Mouse (Mus musculus) retina, postnatal 1 day (tissue): ENCODE results near the gene Cdh15.

Experiments used
- DNase-seq: peaks from one replicate; pipeline ENCODE4 v3.0.0-alpha.2; 2012

The Cdh15 gene

GRCm38 (mm10) chr8:122896317-122896716, 48.6 kb downstream of the Cdh15 start:
- no peak for DNase-seq

DNA sequence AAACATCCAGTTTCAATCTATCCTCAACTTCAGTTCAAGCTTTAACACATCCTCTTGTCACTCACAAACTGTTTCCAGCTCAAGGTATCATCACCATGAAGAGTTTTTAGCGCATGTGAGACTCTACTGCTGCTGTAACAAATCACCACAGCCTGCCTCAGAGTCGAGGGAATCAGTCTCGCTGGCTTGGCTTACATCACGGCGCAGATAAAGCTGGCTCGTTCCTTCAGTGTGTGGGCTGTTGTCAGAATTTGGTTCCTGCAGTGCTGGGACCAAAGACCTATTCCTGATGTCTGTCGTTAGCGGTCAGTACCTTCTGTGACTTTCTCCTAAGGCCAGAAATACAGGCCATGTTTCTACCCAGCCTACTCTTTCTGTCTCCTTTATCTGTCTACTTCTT, 49.4 kb downstream of the Cdh15 start:
- DNase-seq = no peak

DNA sequence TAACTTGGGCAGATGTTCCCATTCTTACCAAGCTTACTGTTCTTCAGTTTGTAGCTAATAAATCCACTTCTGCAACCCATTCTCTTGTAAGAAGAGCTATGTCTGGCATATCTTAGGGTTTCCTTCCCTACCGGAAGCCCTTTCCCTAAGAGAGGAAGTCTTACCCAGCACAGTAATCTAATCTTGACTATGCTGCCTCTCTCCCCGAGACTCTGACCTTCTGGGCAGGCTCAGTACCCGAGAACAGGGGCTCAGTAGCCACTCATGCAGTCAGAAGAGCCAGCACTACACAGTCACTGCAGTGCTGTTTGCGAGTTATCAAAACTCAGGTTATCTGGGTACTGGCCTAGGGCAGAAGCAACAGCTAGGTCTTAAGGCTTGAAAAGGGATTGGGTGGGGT, 50.3 kb downstream of the Cdh15 start:
- DNase-seq = no peak

GRCm38 (mm10) chr8:122898473-122898872, 50.7 kb downstream of the Cdh15 start:
- DNase-seq = no peak

DNA sequence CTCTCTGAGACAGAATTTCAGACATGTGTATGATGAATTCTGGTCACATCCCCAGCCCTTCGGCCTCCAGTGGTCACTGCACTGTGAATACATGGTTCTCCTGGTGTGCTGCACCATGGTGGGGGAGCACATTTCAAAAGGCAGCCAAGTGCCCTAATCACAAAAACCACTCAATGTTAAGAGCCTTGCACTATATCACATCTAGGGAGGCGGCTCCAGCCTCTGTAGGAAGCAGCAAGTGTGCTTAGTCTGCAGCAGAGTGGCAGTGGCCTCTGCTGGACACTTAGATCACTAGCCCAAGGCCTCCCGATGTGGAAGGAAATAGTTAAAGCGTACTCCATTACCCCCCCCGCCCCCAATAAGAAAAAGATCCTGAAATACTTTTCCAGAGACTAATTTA, 51.3 kb downstream of the Cdh15 start:
- DNase-seq = no peak

DNA sequence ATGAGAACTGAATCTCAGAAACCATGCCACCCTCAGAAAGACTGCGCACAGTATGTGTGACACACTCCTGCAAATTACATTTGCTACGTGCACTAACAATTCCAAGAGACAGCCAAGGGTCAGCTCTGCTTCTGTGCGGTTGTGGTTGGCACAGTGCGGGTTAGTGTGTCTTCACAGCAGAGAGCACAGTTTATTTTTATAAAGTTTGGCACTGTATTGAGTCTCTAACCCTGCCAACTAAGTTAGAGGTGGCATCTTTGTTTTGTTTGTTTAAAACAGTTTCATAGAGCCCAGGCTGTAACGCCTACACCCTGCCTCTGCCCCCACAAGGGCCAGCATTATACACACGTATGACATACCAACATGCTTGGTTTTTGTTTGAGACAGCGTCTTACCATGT, 53.7 kb downstream of the Cdh15 start:
- no peak for DNase-seq

DNA sequence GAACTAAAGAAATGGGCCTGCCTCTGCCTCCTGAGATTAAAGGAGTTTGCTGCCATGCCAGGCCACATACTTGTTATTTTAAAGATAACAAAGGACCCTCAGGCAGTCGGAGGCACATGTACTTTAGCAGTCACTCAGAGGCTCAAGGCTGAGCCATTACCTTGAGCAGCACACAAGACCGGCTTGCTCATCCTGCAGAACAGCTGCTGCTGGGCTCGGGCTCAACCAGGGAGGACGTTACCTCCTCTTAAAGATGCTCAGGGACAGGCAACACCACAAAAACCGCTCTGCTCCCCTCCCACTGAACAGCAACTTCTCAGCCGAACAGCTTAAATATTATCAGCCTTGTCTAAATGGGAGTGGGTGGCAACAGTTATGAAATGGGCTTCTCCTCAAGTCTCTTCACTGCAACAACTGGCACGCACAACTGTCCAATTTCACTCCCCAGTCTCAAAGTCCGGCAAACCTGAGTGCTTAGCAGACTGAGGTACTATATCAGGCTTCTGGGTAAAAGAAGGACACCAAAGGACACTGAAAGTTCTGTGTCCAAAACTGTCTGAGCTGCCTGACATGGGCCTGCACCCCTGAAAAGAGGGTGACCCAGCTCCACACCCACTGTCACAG, 54.2 kb downstream of the Cdh15 start:
- DNase-seq = no peak

GRCm38 (mm10) chr8:122902581-122902980, 54.8 kb downstream of the Cdh15 start:
- no peak for DNase-seq

GRCm38 (mm10) chr8:122903002-122903401, 55.2 kb downstream of the Cdh15 start:
- DNase-seq = no peak

DNA sequence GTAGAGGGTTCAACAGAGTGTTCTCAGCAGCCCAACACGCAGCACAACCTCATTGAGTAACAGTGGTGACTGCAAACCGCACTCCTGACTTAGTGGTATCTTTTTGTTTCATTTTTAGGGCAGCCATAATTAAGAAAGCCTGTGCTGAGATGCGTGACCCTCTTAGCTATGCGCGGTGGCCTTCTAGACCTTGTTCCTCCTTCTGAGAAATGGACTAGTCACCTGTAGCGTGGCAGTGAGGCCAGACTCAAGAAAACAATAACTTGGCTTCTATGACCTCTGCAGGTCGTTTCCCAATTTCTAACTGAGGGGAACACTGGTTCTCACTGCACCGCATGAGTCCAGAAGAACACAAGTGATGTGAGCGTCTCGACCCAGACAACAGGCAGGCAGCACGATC, 56.7 kb downstream of the Cdh15 start:
- DNase-seq = no peak

GRCm38 (mm10) chr8:122905346-122905745, 57.6 kb downstream of the Cdh15 start:
- DNase-seq = no peak

DNA sequence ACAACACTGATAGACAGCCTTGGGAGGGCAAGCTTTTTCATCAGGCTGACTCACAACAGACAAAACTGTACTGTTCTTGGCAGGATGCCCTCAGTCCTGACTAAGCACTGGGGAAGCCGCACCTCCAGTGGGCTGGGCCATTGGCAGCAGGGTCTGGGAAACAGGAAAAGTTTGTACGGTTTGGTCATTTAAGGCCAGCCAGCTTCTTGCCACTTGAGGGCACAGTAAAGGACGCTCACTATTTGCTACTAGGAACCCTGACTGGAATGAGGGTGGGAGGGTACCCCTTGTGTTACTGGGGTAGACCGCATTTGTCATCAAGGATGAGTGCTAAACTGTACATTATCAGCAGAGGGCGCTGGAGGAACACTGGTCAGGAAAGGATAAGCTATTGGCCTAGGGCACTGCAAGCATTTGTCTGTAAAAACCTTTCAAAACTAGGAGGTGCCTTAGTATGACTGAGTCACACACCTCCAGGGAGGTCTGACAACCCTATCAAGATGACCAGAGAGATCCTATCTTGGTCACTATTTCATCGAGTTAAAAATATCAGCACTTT, 58.8 kb downstream of the Cdh15 start:
- peak; percentile 87 for DNase-seq

- DNase-seq = no peak
Measured at GRCm38 (mm10) chr8:122912150-122912549, 64.4 kb downstream of the Cdh15 start.

DNA sequence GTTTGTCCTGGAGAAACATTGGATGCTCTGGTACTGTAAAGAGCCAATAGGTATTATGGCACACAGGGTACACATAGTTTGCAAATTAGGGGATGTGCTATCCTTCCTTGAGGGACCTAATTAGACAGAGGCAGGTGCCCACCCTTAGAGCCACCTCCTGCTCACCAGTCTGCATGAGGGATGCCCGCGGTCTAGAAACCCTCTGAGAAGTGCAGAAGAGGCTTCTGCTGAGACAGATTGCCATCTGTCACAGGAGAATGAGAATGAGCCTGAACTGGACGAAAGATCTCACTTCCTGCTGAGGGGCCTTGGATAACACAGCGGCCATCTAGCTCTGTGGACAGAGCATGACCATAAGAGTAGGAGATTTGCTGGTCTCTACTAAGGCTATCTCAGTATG, 65.1 kb downstream of the Cdh15 start:
- DNase-seq = no peak

DNA sequence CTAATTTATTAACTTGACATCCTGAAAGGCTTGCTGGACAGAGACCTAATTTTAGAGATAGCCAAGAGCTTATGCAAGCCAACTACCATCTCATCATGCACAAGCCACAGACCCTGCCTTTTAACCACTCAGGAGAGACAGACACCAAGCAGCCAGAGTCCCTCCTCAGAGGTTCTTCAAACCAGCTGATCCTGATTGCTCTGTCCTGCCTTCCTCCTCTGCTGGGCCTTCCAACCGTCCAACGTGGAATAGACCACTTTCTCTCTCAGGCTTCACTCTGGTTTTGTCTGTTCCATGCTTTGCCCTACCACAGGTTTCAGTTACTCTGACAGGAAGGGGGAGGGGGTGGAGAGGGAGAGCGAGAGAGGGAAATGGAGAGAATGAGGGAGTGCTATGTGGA, 69.0 kb downstream of the Cdh15 start:
- DNase-seq = no peak
